Mouse (Mus musculus): ENCODE measurements at regions not wholly inside any gene's neighbourhood (a gene's known extent, or its start where the extent isn't known, plus 50 kb on each side); places are given as distances from the start of the nearest gene placed in this dataset.

- TF ChIP-seq TAL1 (conservative IDR thresholded peaks at IDR 0.05; ENCODE audit: low read depth, low read length) (no peak), CTCF (IDR thresholded peaks at IDR 0.05; ENCODE audit: low read depth, low read length) (no peak), GATA1 (IDR thresholded peaks at IDR 0.05; ENCODE audit: borderline replicate concordance, low read length) (no peak), GATA2 (IDR thresholded peaks at IDR 0.05; ENCODE audit: borderline replicate concordance, low read depth, low read length) (no peak), POLR2AphosphoS5 (IDR thresholded peaks at IDR 0.05; ENCODE audit: insufficient replicate concordance, low read depth, low read length) (no peak)
These were observed 126.4 kb downstream of the Zfp36l1 start for GRCm38 (mm10) chr12:79986241-79986976.
